Mouse (Mus musculus): ENCODE data around the gene Rps25.

Rps25 gene

DNA sequence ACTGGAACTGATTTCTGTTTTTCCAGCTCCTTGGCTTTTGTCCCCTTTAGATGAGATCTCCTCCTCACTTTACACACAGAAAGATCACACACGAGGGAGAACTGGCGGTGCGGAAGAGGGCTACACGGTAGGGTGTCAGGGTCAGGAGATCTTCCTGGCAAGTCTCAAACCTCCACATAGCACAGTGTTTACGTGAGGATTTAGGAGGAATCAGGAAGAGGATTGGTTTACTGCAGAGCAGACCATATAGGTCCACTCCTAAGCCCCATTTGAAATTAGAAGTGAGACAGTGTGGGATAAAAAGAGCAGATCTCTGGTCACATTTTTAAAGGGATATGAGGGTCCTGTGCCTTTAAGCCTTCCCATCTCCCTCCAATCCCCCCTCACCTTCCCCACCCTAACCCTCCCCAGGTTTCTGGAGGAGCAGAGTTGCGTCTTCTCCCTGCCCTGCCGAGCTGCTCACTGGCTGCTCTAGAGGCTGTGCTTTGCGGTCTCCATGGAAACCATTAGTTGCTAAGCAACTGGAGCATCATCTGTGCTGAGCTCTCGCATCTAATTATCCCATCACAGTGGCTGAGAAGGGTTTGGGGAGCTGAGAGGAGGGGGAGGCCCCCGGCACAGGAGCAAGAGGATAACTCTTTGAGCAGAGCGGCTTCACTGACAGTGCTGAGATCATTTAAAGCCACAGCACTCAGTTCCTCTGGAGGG, 50.2 kb downstream of the Rps25 start:
- no peak for DNase-seq (ENCODE audit: low spot score)
